Mouse (Mus musculus) liver, adult 2 months (tissue): ENCODE data around the gene Fam131a.

Experiments
- CTCF ChIP-seq: fragments of 200-500 bp; IDR thresholded peaks from 2 replicates; pipeline ENCODE4 v1.5.1; 2011; ENCODE audit warnings: low read depth, low read length, control low read depth
- POLR2A ChIP-seq: fragments of 200-500 bp; IDR thresholded peaks from 2 replicates; pipeline ENCODE4 v1.6.1; 2011; ENCODE audit warnings: low read length, control low read depth; ENCODE audit not compliant: insufficient read depth; ENCODE audit errors: extremely low read depth

GRCm38 (mm10) chr16:20675213-20675612 is 17.8 kb upstream of the Fam131a start:
- no peak for TF ChIP-seq CTCF
- no peak for TF ChIP-seq POLR2A
